Comparison of ENCODE assay signal across 31 mouse cellular contexts in genomic region chr9:72294076-72294475, GRCm38 (mm10).
"Had no signal": no experiment of that assay in that cellular context is flagged by ENCODE, and none has a peak within 500 bp of the region (broad histone marks: within the 10 kb centered on the region; RNA-seq: fewer than 3 reads in every experiment).

No protein-coding gene starts in this region.

- H3K9ac ChIP-seq: limb, embryonic 12.5 days; limb, embryonic 13.5 days; limb, embryonic 15.5 days; liver, embryonic 12.5 days; liver, embryonic 13.5 days; liver, embryonic 14.5 days; liver, embryonic 15.5 days; liver, postnatal 0 days; lung, embryonic 14.5 days; lung, embryonic 15.5 days; midbrain, embryonic 12.5 days; midbrain, embryonic 13.5 days; midbrain, embryonic 15.5 days had no signal

- ATAC-seq: liver, embryonic 12.5 days; liver, postnatal 0 days; lung, postnatal 0 days; midbrain, embryonic 13.5 days; midbrain, embryonic 15.5 days; midbrain, embryonic 16.5 days had no signal

- DNase-seq: left cerebral cortex, postnatal 4 days; liver; liver, embryonic 13.5 days; liver, postnatal 0 days; lung, adult 18-20 months; lung, adult 2 months; lung, embryonic 14.5 days; lung, postnatal 10 days; lung, postnatal 14 days; lung, postnatal 36 days; lung, postnatal 4 days; midbrain, embryonic 14.5 days had no signal

- H3K4me3 ChIP-seq: limb, embryonic 10.5 days; limb, embryonic 12.5 days; limb, embryonic 13.5 days; limb, embryonic 15.5 days; liver, embryonic 12.5 days; liver, embryonic 13.5 days; liver, embryonic 15.5 days; lung, embryonic 15.5 days; megakaryocyte, embryonic 14.5 days; midbrain, embryonic 10.5 days; midbrain, embryonic 12.5 days; midbrain, embryonic 13.5 days; midbrain, embryonic 15.5 days; myocyte had no signal

- H3K4me2 ChIP-seq: limb, embryonic 12.5 days; limb, embryonic 13.5 days; limb, embryonic 15.5 days; liver, embryonic 11.5 days; liver, embryonic 12.5 days; liver, embryonic 13.5 days; liver, embryonic 15.5 days; lung, embryonic 14.5 days; lung, embryonic 15.5 days; midbrain, embryonic 11.5 days; midbrain, embryonic 12.5 days; midbrain, embryonic 13.5 days; midbrain, embryonic 15.5 days had no signal

- H3K9me3 ChIP-seq: limb, embryonic 10.5 days; limb, embryonic 12.5 days; limb, embryonic 13.5 days; limb, embryonic 15.5 days; liver, embryonic 12.5 days; liver, embryonic 13.5 days; liver, embryonic 15.5 days; lung, embryonic 15.5 days; megakaryocyte, embryonic 14.5 days; midbrain, embryonic 10.5 days; midbrain, embryonic 12.5 days; midbrain, embryonic 13.5 days; midbrain, embryonic 15.5 days had no signal

- H3K27me3 ChIP-seq: limb, embryonic 12.5 days; limb, embryonic 13.5 days; limb, embryonic 15.5 days; liver, embryonic 12.5 days; liver, embryonic 13.5 days; liver, embryonic 15.5 days; lung, embryonic 15.5 days; megakaryocyte, embryonic 14.5 days; midbrain, embryonic 12.5 days; midbrain, embryonic 13.5 days; midbrain, embryonic 15.5 days had no signal

- H3K27ac ChIP-seq: limb, embryonic 10.5 days; limb, embryonic 12.5 days; limb, embryonic 13.5 days; limb, embryonic 15.5 days; liver, embryonic 12.5 days; liver, embryonic 13.5 days; liver, embryonic 14.5 days; liver, embryonic 15.5 days; lung, embryonic 15.5 days; macrophage; midbrain, embryonic 10.5 days; midbrain, embryonic 12.5 days; midbrain, embryonic 13.5 days; midbrain, embryonic 15.5 days had no signal

- H3K36me3 ChIP-seq: midbrain, embryonic 15.5 days had no signal

- H3K4me1 ChIP-seq: limb, embryonic 10.5 days; limb, embryonic 12.5 days; limb, embryonic 13.5 days; limb, embryonic 15.5 days; liver, embryonic 15.5 days; lung, embryonic 15.5 days; midbrain, embryonic 10.5 days; midbrain, embryonic 12.5 days; midbrain, embryonic 13.5 days; midbrain, embryonic 15.5 days had no signal
